Mouse (Mus musculus) ovary, postnatal 10 days (tissue): Measurements from ENCODE around the gene Olfml2b.

Source experiments
- DNase-seq: peaks from one replicate; pipeline ENCODE4 v3.0.0; 2022; ENCODE audit warnings: low spot score

Gene Olfml2b

DNA sequence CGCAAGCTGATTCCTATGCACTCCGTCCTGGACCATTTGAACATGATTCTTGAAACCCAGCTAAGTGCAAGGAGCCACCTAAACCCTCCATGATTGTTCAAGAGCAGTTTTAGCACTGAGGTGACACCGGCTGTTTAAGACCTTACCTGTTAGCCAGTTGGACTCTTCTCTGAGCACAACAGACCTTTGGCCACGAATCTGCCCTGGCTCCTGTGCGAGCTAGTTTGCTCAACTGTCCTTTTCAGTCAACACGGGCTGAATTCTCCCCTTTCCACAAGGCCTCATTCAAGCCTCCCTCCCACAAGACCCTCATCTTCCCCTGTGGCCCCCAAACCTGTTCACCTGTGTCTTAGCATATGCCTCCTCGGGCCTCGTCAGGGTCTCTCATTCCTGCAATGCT is 52.7 kb downstream of the Olfml2b start:
- DNase-seq = no peak

DNA sequence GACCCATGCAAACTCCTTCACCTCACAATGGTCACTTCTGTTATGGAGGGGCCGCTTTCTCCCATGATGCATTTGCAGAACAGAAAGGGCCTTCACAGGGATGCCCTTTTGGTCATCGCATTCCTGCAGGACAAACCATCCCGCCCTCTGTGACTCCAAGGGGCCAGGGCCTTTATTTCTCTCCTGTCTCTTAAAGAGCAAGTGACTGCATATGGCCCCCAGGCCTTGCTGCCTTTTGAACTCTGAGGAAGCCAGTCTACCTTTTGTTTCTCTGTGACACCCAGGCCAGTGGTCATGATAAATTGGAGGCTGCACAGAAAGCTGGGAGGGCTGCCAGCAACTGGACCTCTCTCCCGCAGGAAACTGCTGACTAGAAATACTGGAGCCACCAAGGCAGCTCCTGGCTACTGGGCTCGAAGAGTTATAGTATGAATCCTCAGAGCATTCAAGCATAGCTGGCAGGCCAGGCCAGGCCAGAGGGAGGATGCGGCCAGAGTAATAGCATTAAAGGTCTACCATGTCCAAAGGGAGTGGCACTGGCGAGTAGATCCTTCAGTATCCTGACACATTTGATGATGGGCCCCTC is 53.5 kb downstream of the Olfml2b start:
- DNase-seq = no peak

DNA sequence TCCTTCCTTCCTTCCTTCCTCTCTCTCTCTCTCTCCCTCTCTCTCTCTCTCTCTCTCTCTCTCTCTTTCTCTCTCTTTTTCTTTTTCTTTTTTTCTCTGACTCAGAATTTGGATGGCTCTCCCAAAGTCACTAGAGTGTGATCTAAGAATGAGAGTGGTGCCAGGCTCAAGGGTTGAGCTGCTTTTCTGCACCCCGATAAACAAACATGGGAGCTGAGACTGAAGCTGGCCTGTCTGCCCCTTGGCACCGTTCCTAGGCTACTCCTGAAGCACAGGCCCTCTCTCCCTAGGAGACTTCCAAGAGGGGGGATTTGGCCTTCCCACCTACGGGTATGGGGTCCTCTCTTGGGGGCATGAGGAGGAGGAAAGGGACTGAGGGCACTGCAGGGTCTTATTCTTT is 54.4 kb downstream of the Olfml2b start:
- DNase-seq = no peak

DNA sequence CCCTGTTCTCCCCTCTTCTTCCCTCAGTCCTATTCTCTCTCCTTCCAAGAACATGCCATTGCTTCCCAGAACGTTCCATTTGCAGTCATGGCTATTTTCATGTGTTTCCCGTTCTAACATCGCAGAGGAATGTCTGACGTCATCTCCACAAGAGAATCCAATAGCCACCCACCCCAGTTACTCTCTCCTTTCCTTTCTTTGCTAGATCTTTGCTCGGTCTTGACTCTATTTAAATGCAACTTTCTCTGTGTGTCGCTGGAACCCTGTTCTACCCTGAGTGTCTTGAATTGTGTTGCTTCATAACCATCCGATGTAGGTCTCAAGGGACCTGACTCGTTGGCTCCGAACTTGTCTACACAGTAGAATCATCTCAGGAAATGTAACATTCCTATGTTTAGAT is 55.2 kb downstream of the Olfml2b start:
- no peak for DNase-seq

DNA sequence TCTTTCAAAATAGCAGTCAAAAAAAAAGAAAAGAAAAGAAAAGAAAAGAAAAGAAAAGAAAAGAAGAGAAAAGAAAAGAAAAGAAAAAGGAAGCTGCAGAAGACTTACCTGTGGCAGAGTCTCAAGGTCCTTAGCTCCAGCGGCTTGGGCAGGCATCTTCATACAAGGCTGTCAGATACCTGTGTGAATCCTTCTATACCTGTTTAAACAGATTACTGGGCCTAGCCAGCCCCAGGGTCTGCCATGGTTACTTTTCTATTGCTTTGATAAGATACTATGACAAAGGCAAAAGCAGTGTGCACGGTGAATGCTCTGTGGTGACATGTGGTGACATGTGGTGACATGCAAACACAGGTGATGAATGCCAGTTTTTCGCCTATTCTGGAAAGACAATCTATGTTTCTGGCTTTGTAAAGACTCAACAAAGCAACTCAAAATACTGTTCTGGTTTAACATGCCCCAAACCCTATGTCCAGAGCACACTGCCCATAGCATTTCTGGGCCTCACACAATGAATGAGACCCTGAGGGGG is 56.2 kb downstream of the Olfml2b start:
- DNase-seq = no peak

DNA sequence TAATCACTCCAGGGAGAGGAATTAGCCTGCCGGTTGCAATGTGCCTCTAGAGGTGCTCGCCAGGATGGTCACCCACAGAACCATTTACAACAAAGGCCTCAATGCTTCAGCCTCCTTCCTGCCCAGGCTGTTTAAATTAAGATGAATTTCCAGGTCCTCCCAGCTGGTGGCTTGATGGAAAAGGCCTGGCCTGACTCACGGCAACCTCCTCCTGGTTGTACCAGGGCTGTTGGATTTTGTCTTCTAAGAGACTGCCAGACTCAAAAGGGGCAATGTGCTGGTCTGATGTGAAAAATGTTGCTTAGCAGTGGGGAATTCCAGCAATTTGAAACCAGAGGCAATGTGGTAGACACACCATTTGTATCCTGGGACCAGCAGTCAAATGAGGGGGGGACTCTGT is 56.8 kb downstream of the Olfml2b start:
- DNase-seq = no peak

DNA sequence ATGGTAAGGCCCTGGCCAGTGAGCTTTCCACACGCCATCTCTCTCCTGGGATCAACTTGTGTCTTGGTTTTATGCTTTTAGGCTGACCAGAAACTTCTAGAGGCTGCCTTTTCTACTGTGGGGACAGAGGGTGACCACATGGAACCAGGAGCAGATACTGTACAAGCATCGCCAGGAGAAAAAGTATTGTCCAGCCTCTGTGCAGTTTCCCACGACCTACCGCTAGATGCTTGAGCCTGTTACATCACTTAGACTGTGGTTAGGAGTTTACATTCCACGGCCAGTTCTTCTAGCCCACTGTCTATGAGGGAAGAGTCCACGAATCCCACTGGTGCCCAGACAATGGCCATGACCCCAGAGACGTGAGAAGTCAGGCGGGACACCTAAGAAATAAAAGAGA is 57.2 kb downstream of the Olfml2b start:
- DNase-seq = no peak

DNA sequence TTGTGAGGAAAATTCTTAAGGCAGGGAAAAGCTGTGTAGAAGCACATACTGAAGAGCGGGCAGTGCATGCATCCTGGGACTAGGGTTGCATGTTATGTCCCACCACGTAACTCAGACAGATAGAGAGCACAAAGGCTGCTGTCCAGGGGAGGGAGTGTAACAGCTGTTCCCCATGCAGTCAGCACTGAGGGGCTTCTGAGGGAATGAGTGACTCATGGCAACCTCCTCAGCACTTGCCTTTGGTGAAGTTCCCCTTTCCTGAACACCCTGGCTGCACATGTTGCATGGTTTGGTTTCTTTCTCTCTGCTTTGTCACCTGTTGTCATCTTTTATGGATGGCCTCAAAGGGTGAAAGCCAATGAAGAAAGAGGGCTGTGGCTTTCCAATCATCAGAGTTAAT is 57.9 kb downstream of the Olfml2b start:
- no peak for DNase-seq

DNA sequence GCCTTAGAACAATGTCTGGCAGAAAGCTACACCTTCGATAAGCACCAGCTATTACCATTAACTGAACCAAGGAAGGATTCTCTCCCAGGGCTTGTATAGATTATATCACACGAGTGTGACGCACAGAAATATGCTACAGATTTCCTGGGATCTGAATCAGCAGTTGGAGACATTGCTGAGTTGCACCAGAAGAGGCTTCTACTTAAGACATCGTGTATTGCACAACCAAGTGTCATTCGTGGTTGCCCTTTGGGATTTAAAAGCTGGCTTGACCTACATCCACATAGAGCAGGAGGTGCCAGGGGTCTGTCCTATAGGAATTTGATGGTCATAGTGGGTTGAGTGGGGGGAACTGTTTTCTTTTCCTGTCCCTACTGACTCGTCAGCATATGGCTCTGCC is 58.6 kb downstream of the Olfml2b start:
- DNase-seq = no peak

DNA sequence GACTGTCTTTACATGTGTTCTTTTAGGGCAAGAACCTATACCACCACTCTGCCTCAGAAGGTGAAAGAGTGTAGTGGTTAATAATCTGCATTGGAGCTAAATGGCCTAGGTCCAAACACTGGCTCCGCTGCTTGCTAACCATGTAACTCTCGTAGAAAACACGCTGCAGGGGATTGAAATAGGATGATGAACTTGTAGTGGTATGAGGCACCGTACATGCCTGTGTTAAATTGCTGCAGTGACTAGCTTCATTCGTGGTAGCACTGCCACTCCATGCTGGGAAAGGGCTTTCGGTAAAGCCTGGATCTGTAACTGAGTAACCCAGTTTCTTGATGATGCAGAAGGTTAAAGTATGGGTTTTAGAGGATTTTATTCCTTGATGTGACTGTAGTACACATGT is 59.8 kb downstream of the Olfml2b start:
- DNase-seq = no peak

DNA sequence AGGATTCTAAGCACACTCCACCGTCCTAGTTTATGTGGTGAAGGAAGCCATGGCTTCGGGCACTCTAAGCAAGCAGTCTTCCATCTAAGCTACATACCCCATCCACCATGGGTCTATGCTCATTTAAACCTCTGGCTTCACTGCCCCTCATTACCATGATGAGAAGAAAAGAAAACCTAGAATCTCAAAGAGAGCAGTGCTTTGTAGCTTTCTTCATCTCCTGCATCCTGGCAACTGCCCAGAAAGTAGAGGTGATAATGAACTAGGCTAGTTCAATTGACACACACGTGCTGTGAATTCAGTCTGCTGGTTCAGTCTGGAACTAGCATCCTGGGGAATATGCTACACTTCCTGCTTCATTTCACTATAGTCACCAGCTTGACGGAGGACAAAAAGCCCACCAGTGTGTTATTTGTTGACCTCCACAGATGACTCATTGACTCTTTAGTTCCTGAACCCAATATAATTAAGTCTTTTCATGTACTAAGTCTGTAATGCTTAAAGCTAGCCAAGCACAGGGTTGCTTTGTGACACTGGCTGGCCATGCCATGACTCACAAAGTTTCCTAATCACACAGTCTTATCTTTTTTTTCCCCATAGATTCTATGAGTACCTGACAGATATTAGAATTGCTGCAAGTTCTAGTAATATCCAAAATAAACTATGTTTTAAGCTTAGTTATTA is 60.7 kb downstream of the Olfml2b start:
- no peak for DNase-seq

DNA sequence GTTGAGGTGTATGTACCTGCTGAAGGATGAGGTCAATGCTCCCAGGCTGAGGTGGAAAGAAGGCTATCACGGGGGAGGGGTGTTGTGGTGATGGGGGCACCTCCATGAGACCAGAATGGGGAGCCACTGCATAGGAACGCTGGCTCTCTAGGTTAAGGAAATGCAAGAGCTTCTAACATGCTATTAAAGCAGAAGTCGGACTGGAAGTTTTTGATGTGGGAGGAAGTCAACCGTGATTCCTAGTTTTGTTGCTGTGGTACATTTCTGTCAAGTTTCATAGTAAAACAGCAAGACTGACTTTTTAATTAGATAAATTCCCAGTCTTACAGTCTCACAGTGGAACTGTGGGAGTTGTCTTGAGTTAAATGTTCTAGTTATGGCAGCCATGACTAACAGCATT is 61.7 kb downstream of the Olfml2b start:
- DNase-seq = no peak

DNA sequence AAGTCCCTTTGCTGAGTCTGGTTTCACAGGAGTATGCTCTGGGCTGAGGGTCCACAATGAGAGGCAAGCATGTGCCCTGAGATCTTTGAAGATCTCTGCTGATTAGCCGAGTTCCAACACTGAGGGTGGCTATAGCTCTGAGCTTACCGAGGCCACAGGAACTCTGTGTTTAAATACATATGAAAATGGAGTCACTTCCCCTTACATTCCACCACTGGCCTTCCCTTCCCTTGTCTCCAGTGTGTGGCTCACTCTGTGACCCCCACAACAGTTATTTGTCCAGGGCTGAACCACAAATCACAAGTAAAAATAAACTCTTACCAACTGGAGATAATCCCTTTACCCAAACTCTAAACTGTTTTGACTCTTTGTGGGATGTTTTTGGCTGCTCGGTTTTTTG is 64.7 kb downstream of the Olfml2b start:
- no peak for DNase-seq

DNA sequence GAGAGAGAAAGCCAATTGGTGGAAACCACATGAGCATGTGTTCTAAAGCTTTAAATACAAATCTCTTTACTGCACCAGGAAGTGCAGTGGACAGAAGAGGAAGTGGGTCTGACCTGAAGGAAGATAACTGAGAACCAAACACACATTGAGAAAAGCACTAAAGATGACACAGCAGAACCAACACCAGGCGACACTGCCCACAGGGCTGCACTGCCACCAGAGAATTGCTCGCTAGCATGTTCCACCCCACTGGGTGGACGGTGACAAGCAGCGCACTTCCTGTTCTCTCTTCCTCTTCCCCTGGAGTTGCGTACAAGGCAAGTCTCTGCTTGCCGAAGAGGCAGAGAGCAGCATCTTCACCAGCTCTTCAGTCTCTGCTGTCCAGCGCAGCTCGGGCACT is 65.1 kb downstream of the Olfml2b start:
- no peak for DNase-seq

DNA sequence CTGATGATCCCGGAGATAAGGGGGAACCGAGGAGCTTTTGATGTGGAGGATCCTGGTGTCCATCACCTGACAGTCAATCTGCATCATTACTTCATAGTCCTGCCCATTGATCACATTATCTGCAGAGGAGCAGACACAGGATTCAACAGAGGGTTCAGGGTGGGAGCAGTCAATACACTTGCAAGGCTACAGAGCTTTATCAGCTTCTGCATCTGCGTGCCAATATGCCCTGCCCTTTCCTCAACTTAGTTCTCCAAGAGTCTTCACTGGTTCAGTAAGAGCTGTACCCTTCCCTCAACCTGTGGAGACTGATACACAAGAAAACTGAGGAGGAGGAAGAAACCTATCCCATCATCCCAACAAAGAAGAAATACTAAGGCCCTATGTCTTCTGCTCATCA is 65.6 kb downstream of the Olfml2b start:
- DNase-seq = no peak

DNA sequence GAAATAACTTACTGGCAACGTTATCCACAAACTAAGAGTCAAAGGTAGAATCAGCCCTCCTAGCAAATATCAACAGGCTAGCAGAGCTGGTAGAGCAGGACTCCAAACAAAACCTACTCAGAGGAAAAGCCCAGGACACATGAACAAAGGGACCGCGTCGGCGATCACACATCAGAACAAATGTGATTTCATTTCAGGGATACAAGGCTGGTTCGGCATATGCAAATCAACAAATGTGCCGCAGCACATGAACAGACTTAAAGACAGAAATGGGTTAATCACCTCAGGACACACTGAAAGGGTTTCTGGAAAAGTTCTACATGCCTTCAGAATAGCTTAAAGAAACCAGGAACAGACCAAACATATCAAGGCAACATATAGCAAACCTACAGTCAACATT is 67.4 kb downstream of the Olfml2b start:
- no peak for DNase-seq

DNA sequence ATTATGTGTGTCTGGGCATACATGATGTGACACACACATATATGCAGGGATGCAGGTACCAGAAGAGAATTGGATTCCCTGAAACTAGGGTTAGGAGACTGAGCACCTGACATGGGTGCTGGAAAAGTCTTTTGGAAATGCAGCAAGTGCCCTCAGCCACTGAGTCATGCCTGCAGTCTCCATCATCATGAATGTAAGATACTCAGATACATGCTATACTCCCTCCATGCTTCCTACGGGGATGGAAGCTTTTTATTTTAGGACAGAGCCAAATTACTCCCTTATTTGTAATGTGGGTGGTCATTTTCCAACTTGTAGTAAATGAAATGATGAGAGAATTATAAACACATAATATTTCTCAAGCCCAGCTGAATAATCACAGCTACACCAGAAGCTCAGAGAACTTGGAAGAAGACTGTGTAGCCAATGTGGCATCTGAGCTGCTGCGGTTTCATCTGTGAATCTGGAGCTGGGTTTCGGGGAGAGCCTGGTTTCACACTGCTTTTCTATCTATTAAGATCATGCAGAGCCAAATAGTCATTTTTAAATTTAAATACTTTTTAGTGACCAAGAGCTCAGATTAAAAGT is 73.0 kb downstream of the Olfml2b start:
- no peak for DNase-seq

DNA sequence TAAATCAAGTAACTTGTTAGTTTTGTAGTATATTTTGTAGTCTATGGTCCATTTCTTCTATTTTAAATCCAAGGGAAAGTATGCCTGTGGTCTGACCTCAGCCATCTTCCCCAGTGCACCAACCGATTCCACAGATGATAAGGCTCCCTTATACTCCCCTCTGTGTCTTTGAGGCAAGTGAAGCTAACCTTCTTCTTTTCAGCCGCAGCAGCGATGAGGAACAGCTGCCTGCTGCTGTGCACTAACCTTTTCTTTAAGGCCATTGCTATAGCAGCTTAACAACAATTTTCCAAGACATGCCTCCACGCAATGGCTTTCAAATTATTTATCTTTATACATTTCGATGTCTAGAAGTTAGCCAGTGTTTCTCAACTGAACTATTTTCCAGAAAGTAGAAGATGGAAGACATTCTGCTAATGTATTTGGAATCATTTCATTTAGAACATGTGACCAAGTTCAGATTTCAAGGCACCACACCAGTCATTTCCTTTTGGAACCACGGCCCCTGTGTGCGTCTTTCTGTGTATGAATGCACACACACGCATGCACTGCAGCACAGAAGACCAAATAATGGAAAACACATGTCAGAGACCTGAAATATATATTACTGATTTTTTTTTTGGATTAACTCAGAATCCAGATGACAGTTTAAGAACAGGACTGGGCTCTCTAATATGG is 73.9 kb downstream of the Olfml2b start:
- DNase-seq = no peak

DNA sequence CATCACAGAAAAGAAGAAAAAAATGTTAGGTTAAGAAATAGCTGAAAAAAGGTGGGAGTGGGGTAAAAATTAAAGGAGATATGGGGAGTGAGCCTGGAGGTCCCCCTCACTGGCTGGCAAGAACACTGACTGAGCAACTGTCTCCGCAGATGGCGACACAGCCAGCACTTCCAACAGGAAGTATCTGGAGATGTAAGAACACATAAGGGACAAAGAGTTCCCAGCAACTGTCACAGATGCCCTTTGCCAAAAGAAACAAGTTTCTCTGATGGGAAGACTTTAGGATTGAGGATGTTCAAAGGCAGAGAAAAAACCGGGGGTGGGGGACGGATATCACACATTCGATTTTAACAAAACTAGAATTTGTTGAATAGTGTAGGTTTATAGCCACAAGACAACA is 77.2 kb downstream of the Olfml2b start:
- DNase-seq = no peak

DNA sequence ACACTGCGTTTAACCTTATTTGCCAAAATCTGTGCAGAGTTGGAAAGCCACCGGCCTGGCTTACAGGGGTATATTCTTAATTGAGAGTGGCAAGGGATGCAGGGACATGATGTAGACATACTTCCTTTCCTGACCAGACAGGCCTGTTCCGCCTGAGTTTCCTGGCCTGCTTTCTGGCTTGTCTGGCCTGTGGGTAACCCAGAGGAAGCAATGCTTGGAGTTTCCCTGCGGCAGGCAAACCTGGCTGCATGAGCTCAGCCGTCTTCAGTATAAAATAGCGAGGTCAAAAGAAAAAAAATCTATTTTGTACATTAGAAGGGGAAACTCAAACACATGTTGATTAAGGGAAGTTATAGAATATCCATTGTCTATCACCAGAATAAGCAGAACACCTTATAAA is 84.2 kb downstream of the Olfml2b start:
- DNase-seq = no peak

DNA sequence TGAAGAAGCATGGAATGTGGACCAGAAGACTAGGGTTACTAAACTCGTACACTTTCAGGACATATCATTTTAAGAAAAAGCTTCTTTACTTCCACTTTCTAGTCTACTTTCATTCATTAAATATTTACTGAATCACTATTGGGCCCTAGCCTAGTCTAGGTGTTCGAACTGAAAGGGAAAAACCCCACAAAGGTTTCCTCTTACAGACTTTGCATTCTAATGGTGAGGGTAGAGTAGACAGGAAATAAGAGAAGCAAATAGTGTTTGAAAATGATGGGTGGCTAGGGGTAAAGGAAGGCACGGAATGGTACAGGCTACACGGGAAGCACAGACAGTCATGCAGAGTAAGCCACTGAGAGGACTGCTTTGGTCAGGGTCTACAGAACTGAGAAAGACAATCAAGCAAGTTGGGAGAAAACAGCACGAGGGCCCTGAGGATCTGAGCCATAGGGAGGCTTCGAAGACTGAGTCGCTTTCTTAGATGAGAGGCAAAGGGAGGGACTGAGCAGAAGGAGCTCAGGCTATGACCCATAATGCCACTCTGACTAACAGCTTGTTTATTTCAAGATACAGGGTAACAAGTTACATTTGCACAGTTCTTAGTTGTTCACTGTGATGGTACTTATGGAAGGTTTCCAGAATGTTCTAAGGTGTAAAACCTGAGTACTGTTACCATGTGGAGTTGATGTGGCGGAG is 85.1 kb downstream of the Olfml2b start:
- no peak for DNase-seq

DNA sequence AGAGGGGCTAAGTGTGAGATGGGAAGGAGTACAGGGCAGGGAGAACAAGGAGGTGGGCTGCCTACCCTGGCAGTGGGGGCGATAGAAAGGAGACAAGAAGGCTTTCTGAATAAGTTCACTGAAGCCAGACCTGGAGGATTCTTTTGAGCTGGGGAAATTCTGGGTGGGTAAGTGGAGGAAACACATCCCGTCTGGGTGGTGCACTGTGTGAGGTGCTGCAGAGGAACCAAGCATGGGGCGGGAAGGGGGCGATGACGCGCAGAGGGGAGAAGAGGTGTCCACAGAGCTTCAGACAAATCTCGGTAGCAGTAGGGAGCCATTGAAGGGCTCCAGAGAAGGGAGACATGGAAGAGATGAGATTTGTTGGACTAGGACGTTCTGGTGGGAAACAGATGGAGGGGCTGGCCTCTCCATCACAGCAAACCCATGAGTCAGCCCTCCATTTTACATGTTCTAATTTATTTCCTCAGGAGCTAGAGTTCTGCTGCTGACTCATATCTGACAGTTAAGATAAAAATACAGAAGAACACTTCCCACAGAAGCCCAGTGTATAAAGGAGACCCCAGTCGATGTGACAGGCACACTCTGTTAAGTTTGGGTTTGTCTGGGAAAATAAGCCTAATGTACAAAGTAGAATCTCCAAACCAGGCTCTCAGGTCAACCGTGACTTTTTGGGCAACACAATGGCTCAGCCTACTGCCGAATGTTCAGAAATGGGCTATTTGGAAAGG is 87.7 kb downstream of the Olfml2b start:
- DNase-seq = no peak
